Mouse (Mus musculus) CH12.LX (cell line): ENCODE measurements at regions not wholly inside any gene's neighbourhood (a gene's known extent, or its start where the extent isn't known, plus 50 kb on each side); places are given as distances from the start of the nearest gene placed in this dataset.

Experiments
- CTCF ChIP-seq, 2 experiments: IDR thresholded peaks in 1 of 2; conservative IDR thresholded peaks in 1 of 2; 2 replicates each; pipeline ENCODE4 v1.5.1; 2011 to 2012; ENCODE audit warnings: low read depth in 2 of 2, low read length in 2 of 2, improper control_type of control experiment in 1 of 2, inconsistent platforms in 1 of 2, mild to moderate bottlenecking in 1 of 2, moderate library complexity in 1 of 2
- ELF1 ChIP-seq: IDR thresholded peaks from 2 replicates; pipeline ENCODE4 v1.6.1; 2014; ENCODE audit warnings: low read depth, mild to moderate bottlenecking, inconsistent platforms, low read length, improper control_type of control experiment
- EP300 ChIP-seq: IDR thresholded peaks from 2 replicates; pipeline ENCODE4 v1.6.1; 2011; ENCODE audit warnings: low read length, improper control_type of control experiment
- ETS1 ChIP-seq: conservative IDR thresholded peaks from 2 replicates; pipeline ENCODE4 v1.6.1; 2012; ENCODE audit warnings: low read depth, mild to moderate bottlenecking, inconsistent platforms, low read length, improper control_type of control experiment, moderate library complexity
- MEF2A ChIP-seq: IDR thresholded peaks from 2 replicates; pipeline ENCODE4 v1.6.1; 2014; ENCODE audit warnings: low read depth, mild to moderate bottlenecking, inconsistent platforms, low read length, improper control_type of control experiment, borderline replicate concordance
- MXI1 ChIP-seq: IDR thresholded peaks from 2 replicates; pipeline ENCODE4 v1.6.1; 2011; ENCODE audit warnings: mild to moderate bottlenecking, low read depth, low read length, improper control_type of control experiment
- POLR2A ChIP-seq: IDR thresholded peaks from 2 replicates; pipeline ENCODE4 v1.6.1; 2011; ENCODE audit warnings: low read depth, mild to moderate bottlenecking, improper control_type of control experiment, low read length
- TBP ChIP-seq: conservative IDR thresholded peaks from 2 replicates; pipeline ENCODE4 v1.6.1; 2011; ENCODE audit warnings: low read depth, low read length, improper control_type of control experiment
- UBTF ChIP-seq: IDR thresholded peaks from 2 replicates; pipeline ENCODE4 v1.6.1; 2012; ENCODE audit warnings: low read depth, mild to moderate bottlenecking, inconsistent platforms, low read length, improper control_type of control experiment, moderate library complexity
- USF1 ChIP-seq: IDR thresholded peaks from 2 replicates; pipeline ENCODE4 v1.6.1; 2014; ENCODE audit warnings: low read depth, mild to moderate bottlenecking, inconsistent platforms, low read length, improper control_type of control experiment
- ZC3H11A ChIP-seq: IDR thresholded peaks from 2 replicates; pipeline ENCODE4 v1.6.1; 2012; ENCODE audit warnings: low read depth, mild to moderate bottlenecking, inconsistent platforms, low read length, improper control_type of control experiment
- ZMIZ1 ChIP-seq: IDR thresholded peaks from 2 replicates; pipeline ENCODE4 v1.6.1; 2012; ENCODE audit warnings: low read depth, mild to moderate bottlenecking, inconsistent platforms, low read length, improper control_type of control experiment

- peak; percentile 57 for TF ChIP-seq ETS1
- TF ChIP-seq ELF1 = peak; percentile 89
- peak; percentile 68 for TF ChIP-seq POLR2A
- TF ChIP-seq USF1 = no peak
- no peak for TF ChIP-seq UBTF
- no peak for TF ChIP-seq CTCF (conservative IDR thresholded peaks at IDR 0.05 in 1 of 2, IDR thresholded peaks at IDR 0.05 in 1 of 2; ENCODE audit: low read depth in 2 of 2, low read length in 2 of 2)
- peak; percentile 37; the same call in 1 of the 2 replicates for TF ChIP-seq TBP
- TF ChIP-seq ZMIZ1 = no peak
- no peak for TF ChIP-seq EP300
- TF ChIP-seq ZC3H11A = no peak
- TF ChIP-seq MXI1 = peak; percentile 63
- TF ChIP-seq MEF2A = peak; percentile 48; the same call in 1 of the 2 replicates
Measured at GRCm38 (mm10) chr15:67039421-67039907, 538.8 kb upstream of the Lrrc6 start.
